Mouse (Mus musculus) liver, postnatal 0 days (tissue): ENCODE results near the gene Sclt1.

Experiments used
- CTCF ChIP-seq: sonication (generic); IDR thresholded peaks from 2 replicates; pipeline ENCODE4 v1.5.1; 2016; ENCODE audit warnings: antibody characterized with exemption, low read depth
- EP300 ChIP-seq: IDR thresholded peaks from 2 replicates; pipeline ENCODE4 v1.6.1; 2016; ENCODE audit warnings: antibody characterized with exemption, low read depth, mild to moderate bottlenecking

DNA sequence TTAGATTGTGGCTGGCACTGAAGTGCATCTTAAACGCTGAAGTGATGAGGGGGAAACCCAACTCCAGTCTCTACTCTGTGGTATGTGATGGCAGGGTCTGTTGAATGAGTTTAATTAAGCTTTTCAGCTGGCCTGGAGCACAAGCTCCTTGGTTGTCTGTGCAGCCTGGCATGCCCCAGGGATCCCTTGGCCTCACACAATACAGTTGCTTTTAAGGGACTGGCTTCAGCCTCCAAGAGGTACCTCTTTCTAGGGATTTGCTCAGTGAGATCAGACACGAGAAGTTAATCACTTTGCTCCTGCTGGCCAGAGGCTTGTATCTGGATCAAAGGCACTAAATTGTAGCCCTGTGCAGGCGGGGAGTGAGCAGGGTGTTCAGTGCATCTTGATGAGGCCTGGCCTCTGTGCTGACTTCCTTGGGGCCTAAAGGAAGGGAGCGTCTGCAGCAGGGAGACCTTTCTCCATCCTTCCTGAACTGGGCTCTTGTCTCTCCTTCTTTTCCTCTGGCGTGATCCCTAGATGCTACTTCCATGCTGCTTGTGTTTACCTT, 138.8 kb downstream of the Sclt1 start:
- TF ChIP-seq CTCF (no peak), EP300 (no peak)
